Comparison of ENCODE assay signal across 10 mouse cellular contexts in the genomic region with DNA sequence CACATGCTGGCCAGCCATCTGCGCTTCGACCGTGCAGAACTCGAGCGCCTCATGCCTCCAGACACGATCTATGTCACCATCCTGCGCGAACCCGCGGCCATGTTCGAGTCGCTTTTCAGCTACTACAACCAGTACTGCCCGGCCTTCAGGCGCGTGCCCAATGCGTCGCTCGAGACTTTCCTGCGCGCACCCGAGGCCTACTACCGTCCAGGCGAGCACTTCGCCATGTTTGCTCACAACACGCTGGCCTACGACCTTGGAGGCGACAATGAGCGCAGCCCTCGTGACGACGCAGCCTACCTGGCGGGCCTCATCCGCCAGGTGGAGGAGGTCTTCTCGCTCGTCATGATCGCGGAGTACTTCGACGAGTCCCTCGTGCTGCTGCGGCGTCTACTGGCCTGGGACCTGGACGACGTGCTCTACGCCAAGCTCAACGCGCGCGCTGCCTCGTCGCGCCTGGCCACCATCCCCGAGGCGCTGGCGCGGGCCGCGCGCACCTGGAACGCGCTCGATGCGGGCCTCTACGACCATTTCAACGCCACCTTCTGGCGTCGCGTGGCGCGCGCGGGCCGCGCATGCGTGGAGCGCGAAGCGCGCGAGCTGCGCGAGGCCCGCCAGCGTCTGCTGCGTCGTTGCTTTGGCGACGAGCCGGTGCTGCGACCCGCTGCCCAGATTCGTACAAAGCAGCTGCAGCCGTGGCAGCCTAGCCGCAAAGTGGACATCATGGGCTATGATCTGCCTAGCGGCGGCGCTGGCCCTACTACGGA. TPM values are rescaled to one million over a fixed set of nuclear protein-coding genes. Genes with fewer than 3 reads are reported as not detected.
A peak's percentile ranks its signal among the peaks of the same experiment; 100 is the strongest.
DNase-seq lines count a peak whose midpoint lies in the region; ATAC-seq and TF ChIP-seq lines count a peak whose summit lies in the region.
"Had no signal": no experiment of that assay in that cellular context is flagged by ENCODE, and none has a peak within 500 bp of the region (broad histone marks: within the 10 kb centered on the region; RNA-seq: fewer than 3 reads in every experiment).

No protein-coding gene starts in this region.

- DNase-seq in gastrocnemius, postnatal 14 days = peak; percentile 27
- no peak for DNase-seq in gastrocnemius, postnatal 25 days
- DNase-seq in ES-CJ7 (ENCODE audit: low read depth, low spot score) = peak; percentile 81
- no peak for DNase-seq in forebrain, embryonic 14.5 days (ENCODE audit: low spot score)
- DNase-seq in urinary bladder, adult 18-20 months (ENCODE audit: low spot score in 2 of 2) = no peak
- DNase-seq in MN1 (ENCODE audit: low spot score) = no peak

- H3K27me3 ChIP-seq in forebrain, embryonic 14.5 days (replicated peaks; ENCODE audit: control insufficient read depth, insufficient read depth, low read length) = no peaks in the 10 kb centered on the region
- H3K27me3 ChIP-seq in limb, embryonic 13.5 days = peaks cover 15% of the 10 kb centered on the region
- H3K27me3 ChIP-seq in small intestine, adult 2 months (ENCODE audit: control insufficient read depth, insufficient read depth, low read length) = peaks cover 3% of the 10 kb centered on the region; the same call in 1 of the 2 replicates

- intact Hi-C loops in gastrocnemius, postnatal 14 days (cut with DNase I; ENCODE audit: low total_unique reads) = no loop called here

- no peak for ATAC-seq in forebrain, embryonic 14.5 days
- no peak; the same call in 1 of the 2 replicates for ATAC-seq in limb, embryonic 13.5 days (ENCODE audit: low FRiP score, low read depth)

- H3K4me3 ChIP-seq in forebrain, embryonic 14.5 days (ENCODE audit: low read depth, low read length) = no peak overlapping the region
- peak overlapping the region; percentile 31 for H3K4me3 ChIP-seq in limb, embryonic 13.5 days
- peak overlapping the region; percentile 50 for H3K4me3 ChIP-seq in small intestine, adult 2 months (ENCODE audit: low read depth, low read length)

- WGBS in forebrain, embryonic 14.5 days = 58% methylated on average over 98 of the region's 98 CpGs
- WGBS in limb, embryonic 13.5 days = 32% methylated on average over 98 of the region's 98 CpGs
- 44% methylated on average over 98 of the region's 98 CpGs for WGBS in small intestine, adult 2 months

- no peak overlapping the region for H3K27ac ChIP-seq in forebrain, embryonic 14.5 days (ENCODE audit: low read depth, low read length)
- no peak overlapping the region for H3K27ac ChIP-seq in limb, embryonic 13.5 days
- no peak overlapping the region for H3K27ac ChIP-seq in small intestine, adult 2 months (ENCODE audit: insufficient read depth, low read depth, low read length)

- peaks cover 53% of the 10 kb centered on the region for H3K36me3 ChIP-seq in forebrain, embryonic 14.5 days (ENCODE audit: control insufficient read depth, insufficient read depth, low read length)
- peaks cover 50% of the 10 kb centered on the region for H3K36me3 ChIP-seq in limb, embryonic 13.5 days
- no peaks in the 10 kb centered on the region for H3K36me3 ChIP-seq in small intestine, adult 2 months (ENCODE audit: control insufficient read depth, insufficient read depth, low read length)

- H3K9me3 ChIP-seq in forebrain, embryonic 14.5 days (replicated peaks; ENCODE audit: control insufficient read depth, low read length) = no peaks in the 10 kb centered on the region
- H3K9me3 ChIP-seq in limb, embryonic 13.5 days = peaks cover 14% of the 10 kb centered on the region

- no peak overlapping the region for H3K9ac ChIP-seq in forebrain, embryonic 14.5 days (ENCODE audit: low read length)
- peak overlapping the region; percentile 39; the same call in 1 of the 2 replicates for H3K9ac ChIP-seq in limb, embryonic 13.5 days

- TF ChIP-seq CTCF in small intestine, adult 2 months (IDR thresholded peaks at IDR 0.05; ENCODE audit: extremely low read depth, insufficient read length, insufficient replicate concordance, low read depth, low read length) = no peak

- H3K4me2 ChIP-seq in forebrain, embryonic 14.5 days (ENCODE audit: low read length) = peak overlapping the region; percentile 12; the same call in 1 of the 2 replicates
- peak overlapping the region; percentile 55 for H3K4me2 ChIP-seq in limb, embryonic 13.5 days (replicated peaks)

- no peak for TF ChIP-seq POLR2A in small intestine, adult 2 months (IDR thresholded peaks at IDR 0.05; ENCODE audit: low read depth, low read length)

- H3K4me1 ChIP-seq in forebrain, embryonic 14.5 days (ENCODE audit: control insufficient read depth, insufficient read depth, low read length) = no peaks in the 10 kb centered on the region
- peaks cover 6% of the 10 kb centered on the region for H3K4me1 ChIP-seq in limb, embryonic 13.5 days
- peaks cover 3% of the 10 kb centered on the region; the same call in 1 of the 2 replicates for H3K4me1 ChIP-seq in small intestine, adult 2 months (ENCODE audit: control insufficient read depth, insufficient read depth, insufficient read length, low read length)

RNA-seq across cellular contexts. Expression of gene Gal3st3, which starts 9.0 kb away (rescaled TPM):
- under 1 TPM in 1 of 2 experiments, not detected in 1; 0.16 TPM for total RNA-seq in gastrocnemius, postnatal 14 days (2021)
- not detected for total RNA-seq in gastrocnemius, postnatal 25 days (2021)
- 20.9 and 26.3 TPM in 2 replicates for polyA plus RNA-seq in forebrain, embryonic 14.5 days (2014; fragmentation: Nextera tagmentation; extraction: Ambion mirVana)
- polyA plus RNA-seq in limb, embryonic 13.5 days (2015; fragmentation: Nextera tagmentation; extraction: Ambion mirVana) = 9.3 and 9.7 TPM in 2 replicates
- 0.04 TPM in 1 of 2 replicates, not detected in the other for polyA plus RNA-seq in small intestine, adult 2 months (2012; rRNA removed)
- total RNA-seq: MEL had no signal

RNA-seq across cellular contexts. Expression of gene Sf3b2, which starts 11.9 kb away (rescaled TPM):
- total RNA-seq in gastrocnemius, postnatal 14 days (2021) = 10 to 100 TPM; 72.1 to 72.6 TPM
- 10 to 100 TPM; 65.4 to 69.5 TPM for total RNA-seq in gastrocnemius, postnatal 25 days (2021)
- 298 and 333 TPM in 2 replicates for polyA plus RNA-seq in forebrain, embryonic 14.5 days (2014; fragmentation: Nextera tagmentation; extraction: Ambion mirVana)
- polyA plus RNA-seq in limb, embryonic 13.5 days (2015; fragmentation: Nextera tagmentation; extraction: Ambion mirVana) = 393 and 399 TPM in 2 replicates
- polyA plus RNA-seq in small intestine, adult 2 months (2012; rRNA removed) = 37.2 and 66.7 TPM in 2 replicates

RNA-seq across cellular contexts. Expression of gene Catsper1, which starts 28.4 kb away (rescaled TPM):
- total RNA-seq in gastrocnemius, postnatal 14 days (2021) = not detected
- not detected for total RNA-seq in gastrocnemius, postnatal 25 days (2021)
- polyA plus RNA-seq in forebrain, embryonic 14.5 days (2014; fragmentation: Nextera tagmentation; extraction: Ambion mirVana) = not detected in 2 replicates
- polyA plus RNA-seq in limb, embryonic 13.5 days (2015; fragmentation: Nextera tagmentation; extraction: Ambion mirVana) = not detected in 2 replicates
- polyA plus RNA-seq in small intestine, adult 2 months (2012; rRNA removed) = not detected in 2 replicates
- total RNA-seq: heart, postnatal 10 days; MEL had no signal

RNA-seq across cellular contexts. Expression of gene Pacs1, which starts 34.2 kb away (rescaled TPM):
- 1 to 10 TPM; 6.7 to 7.7 TPM for total RNA-seq in gastrocnemius, postnatal 14 days (2021)
- total RNA-seq in gastrocnemius, postnatal 25 days (2021) = 1 to 10 TPM; 5.6 to 6.5 TPM
- polyA plus RNA-seq in forebrain, embryonic 14.5 days (2014; fragmentation: Nextera tagmentation; extraction: Ambion mirVana) = 25.0 and 29.4 TPM in 2 replicates
- polyA plus RNA-seq in limb, embryonic 13.5 days (2015; fragmentation: Nextera tagmentation; extraction: Ambion mirVana) = 26.7 and 28.9 TPM in 2 replicates
- polyA plus RNA-seq in small intestine, adult 2 months (2012; rRNA removed) = 5.9 and 8.9 TPM in 2 replicates

RNA-seq across cellular contexts. Expression of gene Cst6, which starts 42.2 kb away (rescaled TPM):
- total RNA-seq in gastrocnemius, postnatal 14 days (2021) = 1 to 10 TPM; 7.1 to 7.4 TPM
- 10 to 100 TPM; 19.7 to 41.3 TPM for total RNA-seq in gastrocnemius, postnatal 25 days (2021)
- 4.0 and 5.6 TPM in 2 replicates for polyA plus RNA-seq in forebrain, embryonic 14.5 days (2014; fragmentation: Nextera tagmentation; extraction: Ambion mirVana)
- polyA plus RNA-seq in limb, embryonic 13.5 days (2015; fragmentation: Nextera tagmentation; extraction: Ambion mirVana) = 1.2 and 1.9 TPM in 2 replicates
- 226 and 874 TPM in 2 replicates for polyA plus RNA-seq in small intestine, adult 2 months (2012; rRNA removed)
- total RNA-seq: MEL had no signal

Comparison
In these comparisons a context has a peak if more than half of its experiments do, and no peak if none do; other contexts are left out.
1. DNase-seq: peak in gastrocnemius, postnatal 14 days (single experiment) and ES-CJ7 (single experiment); none in gastrocnemius, postnatal 25 days (single experiment), forebrain, embryonic 14.5 days (single experiment), urinary bladder, adult 18-20 months (0 of 2) and MN1 (single experiment).